Mouse (Mus musculus) heart, adult 9 months (tissue): ENCODE results near the gene Pim1.

Experiments used
- DNase-seq, 2 experiments: peaks; one replicate each; pipeline ENCODE4 v3.0.0; 2022; ENCODE audit warnings: low spot score in 2 of 2

Pim1 gene

GRCm38 (mm10) chr17:29528568-29529187 lies 38.1 kb downstream of the Pim1 start:
- no peak for DNase-seq

DNA sequence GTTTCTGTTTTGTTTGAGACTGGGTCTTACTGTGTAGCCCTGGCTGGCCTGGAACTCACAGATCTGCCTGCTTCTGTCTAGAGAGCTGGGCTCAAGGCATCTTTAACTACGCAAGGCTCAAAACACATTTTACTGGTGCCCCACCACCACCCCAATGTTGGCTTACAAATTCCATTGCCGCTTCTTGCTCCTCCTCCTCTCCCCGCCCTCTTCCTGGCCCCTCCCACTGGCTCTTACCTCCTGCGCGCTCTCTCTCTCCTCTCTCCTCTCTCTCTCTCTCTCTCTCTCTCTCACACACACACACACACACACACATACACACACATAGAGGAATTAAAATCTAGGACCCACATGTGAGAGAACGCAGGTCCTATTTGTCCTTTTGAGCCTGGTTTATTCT lies 40.0 kb downstream of the Pim1 start:
- DNase-seq = no peak

DNA sequence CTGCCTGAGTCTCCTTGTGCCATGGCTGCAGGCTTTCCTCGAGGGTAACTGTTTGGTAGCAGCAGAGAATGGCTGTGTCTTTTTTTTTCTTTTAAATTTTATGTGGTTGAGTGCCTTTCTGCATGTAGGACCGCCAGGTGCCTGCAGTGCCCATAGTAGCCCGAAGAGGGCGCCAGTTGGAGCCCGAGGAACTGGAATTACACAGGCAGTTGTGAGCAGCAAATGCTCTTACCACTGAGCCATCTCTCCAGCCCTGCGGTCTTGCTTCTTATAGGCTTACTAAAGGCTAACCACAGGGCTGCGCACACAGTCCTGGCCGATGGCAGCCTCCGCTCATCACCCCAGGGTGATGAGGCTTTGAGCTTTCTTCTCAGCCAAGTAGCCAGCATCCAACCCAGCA lies 40.7 kb downstream of the Pim1 start:
- no peak for DNase-seq

GRCm38 (mm10) chr17:29531757-29532384 lies 41.3 kb downstream of the Pim1 start:
- no peak for DNase-seq

DNA sequence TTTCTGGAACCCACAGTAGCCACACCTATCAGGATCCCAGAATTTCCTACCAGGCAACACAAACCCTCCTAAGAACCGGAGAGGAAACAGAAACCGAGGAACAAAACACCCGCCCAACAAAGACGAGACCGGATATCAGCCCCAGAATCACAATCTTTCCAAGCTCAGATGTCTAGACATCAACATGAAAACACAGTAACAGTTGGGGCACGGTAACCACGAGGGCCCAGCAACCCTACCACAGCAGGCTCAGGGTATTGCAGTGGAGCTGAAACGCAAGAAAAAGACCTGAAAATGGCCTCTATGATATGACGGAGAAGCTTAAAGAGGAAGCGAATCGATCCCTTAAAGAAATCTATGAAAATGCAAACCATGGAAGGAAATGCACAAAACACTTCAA lies 43.3 kb downstream of the Pim1 start:
- no peak for DNase-seq

DNA sequence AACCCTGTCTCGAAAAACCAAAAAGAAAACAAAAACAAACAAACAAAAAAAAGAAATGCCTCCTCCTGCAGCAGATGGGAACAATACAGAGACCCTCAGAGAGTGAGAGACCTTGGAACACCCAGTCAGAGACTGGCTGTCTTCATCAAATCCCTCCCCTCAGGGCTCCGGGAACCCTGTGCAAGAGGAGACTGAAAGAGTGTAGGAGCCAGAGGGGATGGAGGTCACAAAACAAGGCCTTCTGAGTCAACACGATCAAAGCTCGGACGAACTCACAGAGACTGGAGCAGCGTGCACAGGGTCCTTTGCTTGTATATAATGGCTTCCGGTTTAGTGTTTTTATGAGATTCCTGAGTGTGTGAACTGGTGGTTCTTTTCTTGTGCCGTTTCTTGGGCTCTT lies 49.9 kb downstream of the Pim1 start:
- no peak for DNase-seq

- peak; percentile 91 to 93 for DNase-seq
Observed at GRCm38 (mm10) chr17:29541419-29541818, 50.9 kb downstream of the Pim1 start.

DNA sequence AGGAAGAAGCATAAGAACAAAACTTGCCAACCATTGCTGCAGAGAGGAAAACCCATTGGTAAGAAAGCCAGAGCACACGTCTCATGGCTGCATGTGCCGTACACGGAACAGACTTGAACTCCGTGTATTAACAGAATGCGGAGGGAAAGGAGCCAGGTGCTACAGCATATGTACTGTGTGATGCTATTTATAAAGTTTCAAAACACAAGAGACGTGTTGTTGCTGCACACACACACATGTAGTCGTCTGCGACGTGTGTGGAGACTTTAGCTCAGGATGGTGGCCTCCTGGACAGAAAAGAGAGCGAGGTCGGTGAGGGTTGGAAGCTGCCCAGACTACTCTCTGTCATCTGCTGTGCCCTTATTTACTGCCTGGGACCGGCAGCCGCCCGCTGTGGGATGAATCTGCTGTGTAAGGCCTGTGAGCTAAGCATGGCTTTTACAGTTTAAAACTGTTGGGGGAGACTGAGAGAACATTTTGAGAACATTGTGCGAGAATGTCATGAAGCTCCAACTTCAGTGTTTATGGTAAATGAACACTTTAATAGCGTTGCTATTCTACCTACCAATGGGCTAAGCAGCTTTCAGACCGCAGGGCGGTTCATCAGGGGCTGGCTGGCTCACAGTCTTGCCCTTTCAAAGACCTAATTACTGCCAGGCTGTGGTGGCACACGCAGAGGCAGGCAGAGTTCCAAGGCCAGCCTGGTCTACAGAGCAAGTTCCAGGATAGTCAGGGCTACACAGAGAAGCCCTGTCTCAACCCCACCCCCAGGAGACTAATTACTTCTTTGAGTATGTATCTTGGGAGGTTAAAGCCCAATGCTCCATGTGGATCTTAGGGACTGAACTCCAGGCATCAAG lies 52.5 kb downstream of the Pim1 start:
- no peak for DNase-seq

- no peak for DNase-seq
Observed at GRCm38 (mm10) chr17:29544064-29544463, 53.5 kb downstream of the Pim1 start.

DNA sequence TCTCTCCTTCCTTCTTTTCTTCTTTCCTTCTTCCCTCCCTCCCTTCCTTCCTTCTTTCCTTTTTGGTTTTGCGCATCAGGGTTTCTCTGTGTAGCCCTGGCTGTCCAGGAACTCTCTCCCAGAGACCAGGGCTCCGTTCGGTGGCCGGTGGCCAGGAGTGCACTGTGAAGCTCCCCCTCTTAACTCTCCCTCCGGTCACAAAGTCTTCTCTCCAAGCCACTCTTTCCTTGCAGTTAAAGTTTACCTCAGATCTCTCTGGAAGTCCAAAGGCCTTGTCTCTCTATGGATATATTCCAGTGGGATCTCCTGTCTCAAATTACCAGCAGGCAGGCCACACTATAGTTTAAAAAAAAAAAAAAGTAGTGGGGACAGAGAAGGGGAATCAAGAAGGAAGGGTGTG lies 54.7 kb downstream of the Pim1 start:
- DNase-seq = no peak
